Mouse (Mus musculus) megakaryocyte, adult 5-6 weeks (primary cell): ENCODE data around the gene Camk1d. TPM values are rescaled to one million over a fixed set of nuclear protein-coding genes. Genes with fewer than 3 reads are reported as not detected.
"Not testable (repeated sequence)": the region's sequence is repeated elsewhere in the genome, so short reads cannot be mapped to it uniquely, and the experiment has no call there.

Experiments
- ATAC-seq: 2 replicates; pipeline ENCODE4 v1.8.0; 2016; ENCODE audit warnings: mild to moderate bottlenecking, inconsistent platforms; ENCODE audit not compliant: poor library complexity, severe bottlenecking
- total RNA-seq, 2 experiments: library from RNA; stranded (forward) in 1 of 2; stranded (reverse) in 1 of 2; fragments of 153-499, 151-499 nt in 1 of 2; fragments of 221-1000, 200-1000 nt in 1 of 2; gene quantifications; 2 replicates each; pipeline versions ENCODE4 v1.2.3 to v1.2.4; 2015 to 2017

Camk1d gene
- total RNA-seq, 2 experiments from 2014 or later = 31.3 to 56.3 TPM

GRCm38 (mm10) chr2:5618361-5618896 is 95.9 kb downstream of the Camk1d start:
- no peak for ATAC-seq

GRCm38 (mm10) chr2:5614896-5615295 is 99.4 kb downstream of the Camk1d start:
- peak; percentile 31; the same call in 1 of the 2 replicates for ATAC-seq

- no peak for ATAC-seq
Observed at GRCm38 (mm10) chr2:5614308-5614705, 100.0 kb downstream of the Camk1d start.

GRCm38 (mm10) chr2:5613651-5614307 is 100.5 kb downstream of the Camk1d start:
- ATAC-seq = peak; percentile 72

GRCm38 (mm10) chr2:5611601-5612000 is 102.7 kb downstream of the Camk1d start:
- no peak for ATAC-seq

- no peak for ATAC-seq
Observed at GRCm38 (mm10) chr2:5610521-5610920, 103.8 kb downstream of the Camk1d start.

GRCm38 (mm10) chr2:5607920-5608841 is 106.1 kb downstream of the Camk1d start:
- no peak for ATAC-seq

GRCm38 (mm10) chr2:5605849-5606248 is 108.5 kb downstream of the Camk1d start:
- no peak for ATAC-seq

GRCm38 (mm10) chr2:5602044-5602443 is 112.3 kb downstream of the Camk1d start:
- no peak for ATAC-seq

- ATAC-seq = not testable (repeated sequence)
Observed at GRCm38 (mm10) chr2:5601243-5601642, 113.1 kb downstream of the Camk1d start.

GRCm38 (mm10) chr2:5600183-5600962 is 113.9 kb downstream of the Camk1d start:
- no peak for ATAC-seq

- ATAC-seq = no peak
Observed at GRCm38 (mm10) chr2:5599713-5600112, 114.6 kb downstream of the Camk1d start.

GRCm38 (mm10) chr2:5598533-5598932 is 115.8 kb downstream of the Camk1d start:
- no peak for ATAC-seq

GRCm38 (mm10) chr2:5596882-5597281 is 117.4 kb downstream of the Camk1d start:
- ATAC-seq = no peak

- ATAC-seq = no peak
Observed at GRCm38 (mm10) chr2:5595356-5596191, 118.7 kb downstream of the Camk1d start.

- ATAC-seq = no peak
Observed at GRCm38 (mm10) chr2:5592461-5593136, 121.7 kb downstream of the Camk1d start.

- no peak for ATAC-seq
Observed at GRCm38 (mm10) chr2:5590074-5590473, 124.2 kb downstream of the Camk1d start.

- ATAC-seq = no peak
Observed at GRCm38 (mm10) chr2:5589163-5589562, 125.2 kb downstream of the Camk1d start.

- no peak for ATAC-seq
Observed at GRCm38 (mm10) chr2:5588329-5588982, 125.9 kb downstream of the Camk1d start.
